Mouse (Mus musculus) spleen, adult 2 months (tissue): ENCODE measurements at regions not wholly inside any gene's neighbourhood (a gene's known extent, or its start where the extent isn't known, plus 50 kb on each side); places are given as distances from the start of the nearest gene placed in this dataset.

Experiments
- CTCF ChIP-seq: fragments of 200-500 bp; IDR thresholded peaks from 2 replicates; pipeline ENCODE4 v1.5.1; 2011; ENCODE audit warnings: mild to moderate bottlenecking, inconsistent platforms; ENCODE audit not compliant: insufficient read depth, insufficient read length, insufficient replicate concordance; ENCODE audit errors: extremely low read depth
- POLR2A ChIP-seq: fragments of 200-500 bp; IDR thresholded peaks from 2 replicates; pipeline ENCODE4 v1.6.1; 2011; ENCODE audit warnings: low read depth, low read length, inconsistent platforms

- TF ChIP-seq POLR2A (no peak), CTCF (no peak)
Observed at GRCm38 (mm10) chr14:87327841-87328240, 88.6 kb upstream of the Tdrd3 start.
